Mouse (Mus musculus) kidney, postnatal 0 days (tissue): ENCODE results near the gene Camk1d. TPM values are rescaled to one million over a fixed set of nuclear protein-coding genes. Genes with fewer than 3 reads are reported as not detected.

Experiments
- ATAC-seq: fragments of 200-750 bp; cut with Nextera tagmentation; replicated peaks from 2 replicates; pipeline ENCODE4 v1.8.0; 2017; ENCODE audit warnings: low read depth, moderate number of reproducible peaks, moderate TSS enrichment, moderate library complexity; ENCODE audit not compliant: low FRiP score
- DNase-seq: peaks from one replicate; pipeline ENCODE4 v3.0.0-alpha.2; 2016; ENCODE audit warnings: low spot score
- H3K27ac ChIP-seq: fragments of 300-500 bp; sonication (generic); 2 replicates; pipeline ENCODE4 v1.5.1; 2014; ENCODE audit warnings: mild to moderate bottlenecking
- H3K27me3 ChIP-seq: fragments of 300-500 bp; sonication (generic); 2 replicates; pipeline ENCODE4 v1.6.1; 2014; ENCODE audit warnings: low read length, mixed read lengths; ENCODE audit not compliant: insufficient read depth
- H3K36me3 ChIP-seq: fragments of 300-500 bp; sonication (generic); 2 replicates; pipeline ENCODE4 v1.6.1; 2014; ENCODE audit warnings: low read length, mixed read lengths; ENCODE audit not compliant: insufficient read depth
- H3K4me1 ChIP-seq: fragments of 300-500 bp; sonication (generic); replicated peaks from 2 replicates; pipeline ENCODE4 v1.6.1; 2014; ENCODE audit warnings: antibody characterized with exemption, low read length, mixed read lengths; ENCODE audit not compliant: insufficient read depth
- H3K4me2 ChIP-seq: fragments of 300-500 bp; sonication (generic); 2 replicates; pipeline ENCODE4 v1.6.1; 2014; ENCODE audit warnings: mild to moderate bottlenecking, low read length, moderate library complexity, mixed read lengths
- H3K4me3 ChIP-seq: fragments of 300-500 bp; sonication (generic); replicated peaks from 2 replicates; pipeline ENCODE4 v1.5.1; 2014; ENCODE audit warnings: low read depth, low read length
- H3K9ac ChIP-seq: fragments of 300-500 bp; sonication (generic); 2 replicates; pipeline ENCODE4 v1.6.1; 2014; ENCODE audit warnings: low read depth, low read length
- H3K9me3 ChIP-seq: fragments of 300-500 bp; sonication (generic); replicated peaks from 2 replicates; pipeline ENCODE4 v1.6.1; 2016; ENCODE audit warnings: low read length, inconsistent platforms, mixed read lengths
- CTCF ChIP-seq: IDR thresholded peaks from 2 replicates; pipeline ENCODE4 v1.5.1; 2016; ENCODE audit warnings: antibody characterized with exemption, low read depth, mild to moderate bottlenecking, moderate library complexity
- WGBS: fragments of 180-500 bp; shearing (Covaris S2); extraction: QIAGEN DNeasy Blood & Tissue Kit; methylation state at CpG from one replicate; pipeline ENCODE4 v1.1.7; 2014; 5-methylcytosine and 5-hydroxymethylcytosine counted together
- polyA plus RNA-seq: library from polyadenylated mRNA; unstranded; fragments of >200 nt; fragmentation: Nextera tagmentation; extraction: Ambion mirVana; gene quantifications from 2 replicates; pipeline ENCODE4 v1.2.1, GENCODE M21; 2015

The Camk1d gene
- polyA plus RNA-seq, 1 experiment from 2014 or later = 1.5 TPM

DNA sequence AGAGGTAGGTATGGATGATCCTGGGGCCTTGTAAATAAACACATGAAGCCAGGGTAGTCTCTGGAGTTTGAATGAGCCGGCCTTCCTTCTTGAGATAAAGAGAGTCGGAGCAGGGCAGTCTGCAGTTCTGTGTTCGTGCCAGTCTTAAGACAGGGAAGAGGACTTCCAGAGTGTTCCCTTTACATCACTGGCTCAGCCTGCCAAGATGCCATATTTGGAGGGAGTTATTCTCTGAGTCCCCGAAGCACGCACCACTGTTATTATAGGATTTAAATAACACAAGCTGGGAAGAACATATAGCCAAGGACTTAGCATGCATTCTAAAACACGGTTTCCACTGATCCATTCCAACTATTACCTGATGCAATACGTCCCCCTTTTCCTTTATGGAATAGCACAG lies 33.0 kb downstream of the Camk1d start:
- no peaks in the 10 kb centered on the region for H3K9me3 ChIP-seq
- H3K9ac ChIP-seq = no peak overlapping the region
- H3K27ac ChIP-seq = no peak overlapping the region
- ATAC-seq (no peak), DNase-seq (no peak)
- H3K4me2 ChIP-seq = no peak overlapping the region
- WGBS = 88% methylated on average over 7 of the region's 7 CpGs
- no peaks in the 10 kb centered on the region for H3K27me3 ChIP-seq
- TF ChIP-seq CTCF = no peak
- no peaks in the 10 kb centered on the region for H3K36me3 ChIP-seq
- H3K4me1 ChIP-seq = no peaks in the 10 kb centered on the region
- no peak overlapping the region for H3K4me3 ChIP-seq

DNA sequence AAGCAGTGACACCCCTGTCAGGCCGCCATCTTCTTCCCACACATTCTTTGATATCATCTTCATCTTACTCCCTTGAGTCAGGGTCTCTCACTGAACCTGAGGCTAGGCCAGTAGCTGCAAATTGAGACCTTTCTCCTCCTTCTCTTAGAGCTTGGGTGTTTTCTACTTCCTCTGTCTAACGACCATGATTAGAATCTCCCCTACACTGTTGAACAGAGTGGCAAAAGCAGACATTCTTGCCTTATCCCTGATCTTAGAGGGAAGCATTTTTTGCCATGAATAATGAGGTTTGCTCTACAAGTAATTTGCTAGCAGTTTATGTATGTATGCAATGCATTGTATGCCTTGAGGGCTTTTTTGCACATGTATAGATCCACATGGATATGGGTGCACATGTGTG lies 35.3 kb downstream of the Camk1d start:
- 72% methylated on average over 2 of the region's 2 CpGs for WGBS
- TF ChIP-seq CTCF = no peak
- no peaks in the 10 kb centered on the region for H3K9me3 ChIP-seq
- no peak overlapping the region for H3K27ac ChIP-seq
- H3K36me3 ChIP-seq = no peaks in the 10 kb centered on the region
- DNase-seq = no peak
- H3K9ac ChIP-seq = no peak overlapping the region
- no peaks in the 10 kb centered on the region for H3K4me1 ChIP-seq
- no peaks in the 10 kb centered on the region for H3K27me3 ChIP-seq
- ATAC-seq = no peak
- H3K4me2 ChIP-seq = no peak overlapping the region
- no peak overlapping the region for H3K4me3 ChIP-seq

- WGBS = 60% methylated on average over 2 of the region's 2 CpGs
- H3K4me2 ChIP-seq = no peak overlapping the region
- no peak overlapping the region for H3K4me3 ChIP-seq
- H3K27ac ChIP-seq = no peak overlapping the region
- ATAC-seq (no peak), DNase-seq (no peak)
- H3K9me3 ChIP-seq = no peaks in the 10 kb centered on the region
- no peak overlapping the region for H3K9ac ChIP-seq
- H3K4me1 ChIP-seq = no peaks in the 10 kb centered on the region
- no peaks in the 10 kb centered on the region for H3K36me3 ChIP-seq
- no peaks in the 10 kb centered on the region for H3K27me3 ChIP-seq
- TF ChIP-seq CTCF = no peak
These were observed 36.8 kb downstream of the Camk1d start for GRCm38 (mm10) chr2:5677472-5677871.

- DNase-seq (no peak), ATAC-seq (no peak)
- Histone ChIP-seq H3K27ac (no peak overlapping the region), H3K9me3 (no peaks in the 10 kb centered on the region), H3K4me3 (no peak overlapping the region), H3K27me3 (no peaks in the 10 kb centered on the region), H3K9ac (no peak overlapping the region), H3K4me2 (no peak overlapping the region), H3K36me3 (no peaks in the 10 kb centered on the region), H3K4me1 (no peaks in the 10 kb centered on the region)
- no peak for TF ChIP-seq CTCF
- WGBS = 48% methylated on average over 8 of the region's 8 CpGs
These were observed 37.5 kb downstream of the Camk1d start for GRCm38 (mm10) chr2:5676786-5677185.

DNA sequence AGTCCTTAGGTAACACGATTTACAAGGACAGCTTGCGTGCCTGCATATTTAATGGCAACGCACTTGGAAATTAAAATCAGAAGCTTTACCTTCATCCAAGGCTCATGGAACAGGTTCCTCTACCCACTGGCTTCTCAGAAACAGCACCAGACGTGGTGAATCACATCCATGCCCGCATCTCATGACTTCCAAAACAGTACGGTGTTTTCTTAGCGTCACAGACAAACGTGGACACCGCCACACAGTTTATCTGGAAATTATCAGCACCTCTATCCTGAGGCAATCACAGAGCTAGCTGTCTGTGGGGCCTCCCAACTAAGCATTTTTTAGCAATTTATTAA lies 38.2 kb downstream of the Camk1d start:
- H3K27me3 ChIP-seq = no peaks in the 10 kb centered on the region
- no peak overlapping the region for H3K4me2 ChIP-seq
- ATAC-seq (no peak), DNase-seq (no peak)
- H3K36me3 ChIP-seq = no peaks in the 10 kb centered on the region
- no peak overlapping the region for H3K27ac ChIP-seq
- TF ChIP-seq CTCF = no peak
- H3K4me3 ChIP-seq = no peak overlapping the region
- H3K4me1 ChIP-seq = no peaks in the 10 kb centered on the region
- no peak overlapping the region for H3K9ac ChIP-seq
- no peaks in the 10 kb centered on the region for H3K9me3 ChIP-seq
- 54% methylated on average over 9 of the region's 9 CpGs for WGBS

DNA sequence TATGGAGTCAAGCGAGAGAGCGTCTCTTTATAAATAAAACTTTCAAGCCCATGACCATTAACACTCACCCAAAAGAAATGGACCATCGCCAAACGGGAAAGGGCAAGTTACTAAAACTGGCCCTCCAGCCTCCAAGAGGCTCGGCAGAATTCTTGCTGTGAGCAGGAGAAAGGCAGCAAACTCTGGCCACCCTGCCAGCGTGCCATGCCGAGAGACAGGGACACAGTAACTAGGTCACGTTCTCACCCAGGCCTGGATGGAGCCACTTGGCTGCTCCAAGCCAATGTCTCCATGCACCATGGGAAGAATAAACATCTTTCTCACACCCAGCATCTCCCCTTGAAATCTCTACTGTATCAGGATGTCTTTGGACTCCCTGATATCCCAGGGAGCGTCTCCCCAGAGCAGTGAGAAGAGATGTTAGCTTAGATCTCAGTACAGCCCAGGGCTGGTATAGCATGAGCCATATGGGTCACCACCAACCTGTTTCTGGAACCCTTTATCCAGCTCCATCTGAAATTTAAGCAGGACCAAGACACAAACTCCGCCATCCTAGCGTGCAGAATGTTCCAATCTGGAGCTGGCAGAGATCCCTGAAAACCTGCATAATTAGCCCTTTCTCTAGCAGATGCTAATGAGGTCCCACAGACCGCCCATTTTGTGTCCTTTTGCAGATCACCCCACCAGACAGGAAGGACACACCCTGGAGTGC lies 38.7 kb downstream of the Camk1d start:
- WGBS = 82% methylated on average over 12 of the region's 12 CpGs
- H3K4me3 ChIP-seq = no peak overlapping the region
- no peak for ATAC-seq
- no peak for TF ChIP-seq CTCF
- no peak overlapping the region for H3K27ac ChIP-seq
- H3K9me3 ChIP-seq = no peaks in the 10 kb centered on the region
- no peak for DNase-seq
- H3K36me3 ChIP-seq = no peaks in the 10 kb centered on the region
- no peaks in the 10 kb centered on the region for H3K27me3 ChIP-seq
- H3K4me1 ChIP-seq = no peaks in the 10 kb centered on the region
- H3K9ac ChIP-seq = no peak overlapping the region
- H3K4me2 ChIP-seq = no peak overlapping the region

DNA sequence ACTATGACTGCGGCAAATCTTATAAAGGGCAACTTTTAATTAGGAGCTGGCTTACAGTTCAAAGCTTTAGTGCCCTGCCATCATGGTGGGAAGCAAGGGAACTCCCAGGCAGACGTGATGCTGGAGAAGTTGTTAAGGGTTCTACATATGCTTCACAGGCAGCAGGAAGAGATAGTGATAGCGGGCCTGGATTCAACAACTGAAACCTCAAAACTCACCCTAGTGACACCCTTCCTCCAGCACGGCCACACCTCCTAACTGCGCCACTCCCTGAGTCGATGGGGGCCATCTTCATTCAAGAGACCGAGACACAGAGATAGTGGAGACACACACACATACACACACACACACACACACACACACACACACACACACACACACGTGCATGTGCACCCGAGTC lies 39.8 kb downstream of the Camk1d start:
- Histone ChIP-seq H3K9me3 (no peaks in the 10 kb centered on the region), H3K36me3 (no peaks in the 10 kb centered on the region), H3K4me3 (no peak overlapping the region), H3K9ac (no peak overlapping the region), H3K27ac (no peak overlapping the region), H3K27me3 (no peaks in the 10 kb centered on the region), H3K4me2 (no peak overlapping the region), H3K4me1 (no peaks in the 10 kb centered on the region)
- DNase-seq (no peak), ATAC-seq (no peak)
- TF ChIP-seq CTCF = no peak
- WGBS = 89% methylated on average over 9 of the region's 9 CpGs
